Mouse (Mus musculus) cerebellum, adult 2 months (tissue): ENCODE data around the gene Naga. TPM values are rescaled to one million over a fixed set of nuclear protein-coding genes. Genes with fewer than 3 reads are reported as not detected.
A peak's percentile ranks its signal among the peaks of the same experiment; 100 is the strongest.

Source experiments
- DNase-seq, 2 experiments: peaks; one replicate each; pipeline ENCODE4 v3.0.0; 2021
- H3K27ac ChIP-seq: fragments of 200-500 bp; 2 replicates; pipeline ENCODE4 v1.5.1; 2012; ENCODE audit warnings: low read length, control low read depth, inconsistent platforms; ENCODE audit not compliant: insufficient read depth
- H3K27me3 ChIP-seq: fragments of 200-500 bp; 2 replicates; pipeline ENCODE4 v1.6.1; 2012; ENCODE audit warnings: inconsistent platforms, mild to moderate bottlenecking, low read length, moderate library complexity; ENCODE audit not compliant: control insufficient read depth, insufficient read depth
- H3K4me1 ChIP-seq: fragments of 200-500 bp; 2 replicates; pipeline ENCODE4 v1.6.1; 2011; ENCODE audit warnings: low read length; ENCODE audit not compliant: control insufficient read depth, insufficient read depth
- H3K4me3 ChIP-seq: fragments of 200-500 bp; replicated peaks from 2 replicates; pipeline ENCODE3; 2011; ENCODE audit warnings: mild to moderate bottlenecking, low read depth, low read length, control low read depth; ENCODE audit not compliant: insufficient read depth
- CTCF ChIP-seq: fragments of 200-500 bp; IDR thresholded peaks from 2 replicates; pipeline ENCODE4 v1.5.1; 2011; ENCODE audit warnings: low read depth, mild to moderate bottlenecking, control low read depth, low read length, moderate library complexity, borderline replicate concordance; ENCODE audit not compliant: insufficient read depth
- POLR2A ChIP-seq: fragments of 200-500 bp; IDR thresholded peaks from 2 replicates; pipeline ENCODE4 v1.6.1; 2011; ENCODE audit warnings: low read length, control low read depth, borderline replicate concordance; ENCODE audit not compliant: insufficient read depth
- WGBS: fragments of 180-500 bp; shearing (Covaris S2); methylation state at CpG from one replicate; pipeline ENCODE4 v1.1.7; 2018; 5-methylcytosine and 5-hydroxymethylcytosine counted together
- polyA plus RNA-seq: library from polyadenylated mRNA; depleted of rRNA; stranded (reverse); fragments of >200 nt; gene quantifications from 2 replicates; pipeline ENCODE4 v1.2.3, GENCODE M21; 2012; rRNA removed

Naga gene
- polyA plus RNA-seq: 63.0 and 75.2 TPM in 2 replicates

DNA sequence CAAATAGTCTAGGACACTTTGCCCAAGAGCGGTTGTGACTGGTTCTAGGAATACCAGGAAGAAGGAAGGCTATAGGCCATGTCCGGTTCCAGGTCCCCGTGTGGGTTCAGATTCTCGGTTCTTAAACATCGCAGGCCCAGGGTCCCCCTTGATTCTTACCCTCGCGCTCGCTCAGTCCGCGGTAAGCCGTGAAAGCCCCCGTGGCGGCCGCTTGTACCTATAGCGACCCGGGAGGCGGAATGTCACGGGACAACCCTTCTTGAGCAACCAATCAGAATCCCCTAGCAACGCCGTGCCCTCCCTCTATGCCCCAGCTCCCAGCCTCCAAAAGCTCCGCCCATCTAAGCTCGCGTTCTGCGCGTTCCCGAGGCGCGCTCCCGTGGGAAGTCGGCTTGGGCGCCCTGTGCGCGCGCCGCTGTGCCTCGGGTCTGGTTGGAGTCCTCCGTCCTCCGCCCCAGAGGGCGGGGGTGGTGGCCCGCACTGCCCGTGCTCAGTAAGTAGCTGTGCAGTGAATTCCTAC lies at the start of gene Naga, which contains the start of the genes Pheta2 and Smdt1:
TSS of gene Naga (minus strand) at position 333 of the 520 bp plus-strand sequence.
TSS of gene Pheta2 (plus strand) at position 350 of the 520 bp plus-strand sequence.
TSS of gene Smdt1 (plus strand) at position 367 of the 520 bp plus-strand sequence.
- TF ChIP-seq CTCF (no peak), POLR2A (peak; percentile 38; the same call in 1 of the 2 replicates)
- WGBS: under 1% methylated on average over 41 of the region's 41 CpGs
- Histone ChIP-seq H3K27ac (no peak within 1 kb of the TSS), H3K4me3 (peak within 1 kb of the TSS; percentile 80), H3K4me1 (peaks cover 17% of the 10 kb centered on the region), H3K27me3 (no peaks in the 10 kb centered on the region)
- peak; percentile 97 for DNase-seq

DNA sequence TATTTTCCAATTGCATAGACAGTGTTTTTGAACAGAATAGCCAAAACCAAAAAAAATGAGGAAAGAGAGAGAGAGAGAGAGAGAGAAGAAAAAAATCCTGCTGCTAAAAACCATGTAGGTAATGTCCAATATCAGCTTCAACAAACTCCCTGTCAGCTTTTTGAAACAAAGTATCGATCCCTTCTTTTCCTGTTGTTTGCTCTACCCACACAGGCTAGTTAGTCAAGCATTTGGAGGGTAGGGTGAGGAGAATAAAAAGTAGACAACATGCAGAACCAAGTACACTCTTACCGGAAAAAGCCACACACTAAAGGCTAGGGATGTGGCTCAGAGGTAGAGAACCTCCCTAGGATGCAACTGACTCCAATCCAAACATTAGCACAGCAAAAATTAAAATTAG lies 47.0 kb upstream of the Naga start:
- Histone ChIP-seq H3K27me3 (no peaks in the 10 kb centered on the region), H3K4me3 (no peak overlapping the region), H3K4me1 (no peaks in the 10 kb centered on the region), H3K27ac (no peak overlapping the region)
- no peak for DNase-seq
- 97% methylated on average over 2 of the region's 2 CpGs for WGBS
- TF ChIP-seq POLR2A (no peak), CTCF (no peak)

DNA sequence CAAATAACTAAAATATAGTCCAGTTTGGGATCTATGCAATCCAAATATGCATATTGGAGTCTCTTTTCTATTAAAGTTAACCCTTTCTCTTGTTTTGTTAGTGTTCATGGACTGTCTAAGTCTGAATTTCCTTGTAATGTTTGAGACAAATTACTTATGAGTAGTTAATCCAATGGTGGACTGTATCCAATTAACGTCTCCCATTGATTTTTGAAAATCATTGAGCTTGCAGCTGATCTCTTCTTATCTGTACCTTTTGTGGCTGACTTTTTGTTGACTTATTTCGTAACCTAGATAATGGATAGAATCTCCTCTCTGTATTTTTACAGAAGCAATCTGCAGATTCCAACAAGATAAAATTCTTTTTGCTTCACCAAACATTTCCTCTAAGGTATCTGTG lies 43.7 kb upstream of the Naga start:
- Histone ChIP-seq H3K4me3 (no peak overlapping the region), H3K4me1 (no peaks in the 10 kb centered on the region), H3K27ac (no peak overlapping the region), H3K27me3 (no peaks in the 10 kb centered on the region)
- WGBS: 93% methylated on average over 2 of the region's 2 CpGs
- no peak for DNase-seq
- TF ChIP-seq CTCF (no peak), POLR2A (no peak)

DNA sequence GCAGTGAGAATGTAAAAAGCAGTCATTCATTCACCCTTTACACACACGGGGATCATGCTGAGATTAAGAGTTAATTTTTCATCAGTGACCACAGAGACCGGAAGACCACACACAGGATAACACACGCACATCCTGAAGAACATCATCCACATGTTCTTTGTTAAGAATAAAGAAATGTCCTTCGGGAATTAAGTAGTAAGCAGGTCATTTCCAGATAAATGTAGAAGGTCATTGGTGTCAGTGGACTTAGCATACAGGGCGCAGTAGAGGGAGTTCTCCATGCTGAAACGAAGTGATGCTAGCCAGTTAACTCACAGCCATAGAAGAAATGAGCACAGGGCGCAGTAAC lies 42.0 kb upstream of the Naga start:
- WGBS: 36% methylated on average over 7 of the region's 7 CpGs
- no peaks in the 10 kb centered on the region for H3K4me1 ChIP-seq
- no peak for DNase-seq
- peak overlapping the region; percentile 77 for H3K4me3 ChIP-seq
- TF ChIP-seq POLR2A (no peak), CTCF (no peak)
- no peaks in the 10 kb centered on the region for H3K27me3 ChIP-seq
- H3K27ac ChIP-seq: peak overlapping the region; percentile 71; the same call in 1 of the 2 replicates

DNA sequence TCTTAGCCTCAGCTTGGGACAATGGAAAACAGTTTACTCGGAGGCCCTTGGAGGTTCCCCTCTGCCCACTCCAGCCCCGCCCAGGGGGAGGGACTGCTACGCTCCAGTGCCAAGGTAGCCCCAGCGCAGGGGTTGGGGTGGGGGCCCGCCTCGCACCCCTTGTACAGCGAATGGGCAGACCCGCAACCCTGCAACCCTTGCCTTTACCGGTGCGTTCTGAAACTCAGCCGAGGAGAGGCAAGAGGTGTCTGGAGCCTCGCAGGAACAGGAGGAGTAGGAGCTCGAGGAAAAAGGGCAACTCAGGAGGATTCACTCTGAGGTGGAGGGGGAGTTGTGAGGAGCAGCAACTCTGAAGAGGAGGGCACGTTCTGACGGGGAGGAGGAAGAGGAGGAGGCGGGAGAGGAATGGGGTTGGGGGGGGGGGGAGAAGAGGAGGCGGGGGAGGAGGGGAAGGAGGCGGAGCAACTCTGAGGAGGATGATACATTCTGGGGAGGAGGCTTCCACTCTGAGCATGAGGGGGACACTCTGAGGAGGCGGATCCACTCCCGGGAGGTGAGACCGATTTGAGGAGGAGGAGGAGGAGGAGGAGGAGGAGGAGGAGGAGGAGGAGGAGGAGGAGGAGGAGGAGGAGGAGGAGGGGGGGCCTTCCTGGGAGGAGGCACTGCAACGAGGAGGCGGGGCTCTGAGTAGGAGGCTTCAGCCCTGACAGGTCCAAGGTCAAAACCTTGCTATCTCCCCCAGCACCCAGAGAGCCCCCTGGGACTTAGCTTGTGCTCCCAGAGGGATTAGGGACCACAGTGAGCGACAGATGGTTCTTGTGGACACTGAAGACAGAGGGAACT lies 41.4 kb upstream of the Naga start, which contains the start of gene Cyp2d22:
TSS of gene Cyp2d22 (minus strand) at position 390 of the 843 bp plus-strand sequence.
- WGBS: 4% methylated on average over 21 of the region's 24 CpGs

DNA sequence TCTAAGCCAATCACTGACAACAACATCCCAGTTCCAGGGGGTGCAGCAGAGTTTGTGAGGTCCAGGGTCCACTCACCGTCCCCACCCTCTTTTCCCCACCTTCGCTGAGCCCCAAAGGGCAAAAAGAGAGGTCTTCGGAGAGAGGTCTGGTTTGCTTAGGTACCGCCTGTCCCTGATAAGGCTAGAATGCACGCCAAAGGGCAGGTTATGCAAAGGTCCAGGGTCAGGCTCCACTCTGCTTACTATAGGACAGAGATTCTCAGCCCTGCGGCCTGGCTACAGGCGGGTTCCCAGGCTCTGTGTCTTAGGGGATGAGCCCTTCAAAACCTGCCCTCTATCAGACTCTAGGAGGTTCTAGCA lies 40.8 kb upstream of the Naga start:
- no peak for DNase-seq
- no peak for TF ChIP-seq CTCF
- TF ChIP-seq POLR2A: no peak
- 57% methylated on average over 7 of the region's 7 CpGs for WGBS
- Histone ChIP-seq H3K4me1 (no peaks in the 10 kb centered on the region), H3K27ac (peak overlapping the region; percentile 32; the same call in 1 of the 2 replicates), H3K4me3 (peak overlapping the region; percentile 77), H3K27me3 (no peaks in the 10 kb centered on the region)

More for the DNA sequence above, 41.4 kb upstream of the Naga start, which contains the start of gene Cyp2d22:
- no peak for TF ChIP-seq CTCF
- no peak for TF ChIP-seq POLR2A
- Histone ChIP-seq H3K4me1 (no peaks in the 10 kb centered on the region), H3K27me3 (no peaks in the 10 kb centered on the region), H3K4me3 (peak within 1 kb of the TSS; percentile 77), H3K27ac (peak within 1 kb of the TSS; percentile 71; the same call in 1 of the 2 replicates)
- peak; percentile 70 to 71 for DNase-seq

DNA sequence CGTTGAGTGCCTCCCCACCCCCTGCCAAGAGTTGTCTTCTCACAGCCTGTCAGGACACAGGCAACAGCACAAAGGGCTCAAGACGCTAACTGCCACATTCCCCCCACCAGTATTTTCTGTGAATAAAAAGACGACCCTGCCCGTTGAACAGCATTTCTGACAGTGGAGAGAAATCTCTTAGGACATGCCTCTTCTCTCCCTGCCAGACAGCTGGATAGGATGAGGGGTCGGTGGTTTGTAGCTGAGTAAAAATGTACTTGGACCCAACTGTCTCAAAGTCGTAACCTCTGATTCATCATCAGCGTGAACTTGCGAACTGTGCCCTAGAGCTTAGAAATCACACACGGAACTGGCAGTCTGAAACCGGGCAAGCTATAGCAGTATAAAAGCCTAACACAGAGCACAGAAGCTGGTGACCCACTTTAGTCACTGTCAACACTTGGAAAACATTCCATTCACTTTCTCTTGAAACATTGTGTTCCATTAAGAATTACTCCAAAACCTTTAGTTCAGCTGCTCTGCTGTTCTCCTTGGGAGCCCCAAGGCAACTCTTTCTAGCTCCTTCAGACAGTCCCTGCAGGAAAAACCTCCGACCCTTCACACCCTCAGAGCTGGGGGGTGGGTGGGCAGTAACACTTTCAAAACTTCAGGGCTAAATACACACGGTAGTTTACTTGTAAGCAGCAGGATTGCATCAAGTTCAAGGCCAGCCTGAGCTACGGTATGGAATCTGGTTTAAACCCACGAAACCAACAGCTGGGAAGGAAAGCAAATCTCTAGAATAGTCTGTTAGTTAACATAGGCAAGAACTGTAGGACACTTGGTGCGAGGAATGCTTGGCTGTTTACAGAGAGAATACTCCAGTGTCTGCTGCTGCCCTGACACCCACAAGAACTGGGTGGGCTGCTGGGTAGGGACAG lies 39.8 kb upstream of the Naga start:
- TF ChIP-seq POLR2A: no peak
- TF ChIP-seq CTCF: no peak
- no peaks in the 10 kb centered on the region for H3K4me1 ChIP-seq
- WGBS: 58% methylated on average over 15 of the region's 15 CpGs
- peak overlapping the region; percentile 9 for H3K4me3 ChIP-seq
- H3K27ac ChIP-seq: peak overlapping the region; percentile 49; the same call in 1 of the 2 replicates
- no peaks in the 10 kb centered on the region for H3K27me3 ChIP-seq
- no peak for DNase-seq
